Mouse (Mus musculus) adrenal gland, adult 2 months (tissue): ENCODE measurements around the gene Mon1b. TPM values are rescaled to one million over a fixed set of nuclear protein-coding genes. Genes with fewer than 3 reads are reported as not detected.

Experiments
- DNase-seq: peaks from one replicate; pipeline ENCODE4 v3.0.0; 2021
- polyA plus RNA-seq: library from polyadenylated mRNA; depleted of rRNA; stranded (reverse); fragments of >200 nt; gene quantifications from 2 replicates; pipeline ENCODE4 v1.2.3, GENCODE M21; 2012; rRNA removed
- total RNA-seq, 2 experiments: library from RNA; stranded (reverse); gene quantifications; 2 replicates each; pipeline ENCODE4 v1.2.3; 2021

The Mon1b gene
- total and polyA plus RNA-seq, 3 experiments: 15.3 to 20.1 (median 19.7) TPM

GRCm38 (mm10) chr8:113673300-113673699 lies 37.9 kb downstream of the Mon1b start:
- DNase-seq: no peak

DNA sequence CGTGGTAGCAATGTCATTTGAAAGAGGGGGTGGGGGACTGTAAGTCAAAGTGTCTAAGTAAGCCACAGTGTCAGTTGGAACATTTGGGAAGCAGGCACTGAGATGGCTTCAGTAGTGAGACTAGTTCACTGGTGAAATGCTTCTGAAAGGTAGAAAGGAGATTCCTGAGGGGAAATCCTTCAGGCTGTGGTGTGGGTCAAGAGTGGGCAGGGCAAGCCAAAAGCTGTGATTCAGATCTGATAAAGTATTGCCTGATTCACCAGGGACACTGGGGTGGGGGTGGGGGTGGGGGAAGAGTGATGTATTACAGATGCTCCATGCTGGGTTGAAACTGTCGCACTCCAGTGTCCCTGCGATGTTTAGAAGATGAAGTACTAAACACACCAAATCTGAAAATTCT lies 39.2 kb downstream of the Mon1b start:
- peak; percentile 53 for DNase-seq

DNA sequence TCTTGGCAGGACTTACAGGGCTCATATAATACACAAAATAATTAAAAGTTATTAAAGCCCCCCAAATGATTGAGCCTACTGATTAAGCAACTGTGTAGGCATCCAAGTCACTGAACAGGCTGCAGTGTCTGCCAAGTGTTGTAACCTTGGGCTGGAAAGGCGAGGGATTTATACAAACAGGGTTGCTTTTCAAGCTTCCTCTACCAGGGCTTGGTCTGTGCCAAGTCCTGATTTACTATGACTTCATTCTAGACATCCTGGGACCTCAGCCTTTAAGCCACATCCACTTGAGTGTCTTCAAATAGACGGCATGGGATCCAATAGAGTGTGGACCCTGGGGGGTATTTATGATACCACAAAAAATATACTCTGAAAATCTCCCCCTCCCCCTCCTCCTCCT lies 39.9 kb downstream of the Mon1b start:
- DNase-seq: peak; percentile 67

GRCm38 (mm10) chr8:113676811-113677210 lies 41.4 kb downstream of the Mon1b start:
- no peak for DNase-seq

DNA sequence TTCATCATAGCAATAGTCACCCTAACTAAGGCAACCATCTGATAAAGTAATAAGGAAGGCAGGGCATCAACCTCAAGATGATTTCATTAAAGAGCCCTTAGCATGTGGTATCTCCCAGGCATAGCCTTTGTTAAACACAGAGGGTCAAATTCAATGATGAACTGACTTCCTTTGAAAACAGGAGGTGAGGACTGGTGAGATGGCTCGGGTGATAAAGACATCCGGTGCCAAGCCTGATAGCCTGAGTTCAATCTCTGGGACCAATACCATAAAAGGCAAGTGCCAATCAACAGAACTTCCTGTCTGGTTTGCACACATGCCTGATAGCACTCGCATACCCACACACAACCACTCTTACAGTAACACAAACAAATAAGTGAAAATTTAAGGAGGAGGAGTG lies 44.0 kb downstream of the Mon1b start:
- DNase-seq: no peak

DNA sequence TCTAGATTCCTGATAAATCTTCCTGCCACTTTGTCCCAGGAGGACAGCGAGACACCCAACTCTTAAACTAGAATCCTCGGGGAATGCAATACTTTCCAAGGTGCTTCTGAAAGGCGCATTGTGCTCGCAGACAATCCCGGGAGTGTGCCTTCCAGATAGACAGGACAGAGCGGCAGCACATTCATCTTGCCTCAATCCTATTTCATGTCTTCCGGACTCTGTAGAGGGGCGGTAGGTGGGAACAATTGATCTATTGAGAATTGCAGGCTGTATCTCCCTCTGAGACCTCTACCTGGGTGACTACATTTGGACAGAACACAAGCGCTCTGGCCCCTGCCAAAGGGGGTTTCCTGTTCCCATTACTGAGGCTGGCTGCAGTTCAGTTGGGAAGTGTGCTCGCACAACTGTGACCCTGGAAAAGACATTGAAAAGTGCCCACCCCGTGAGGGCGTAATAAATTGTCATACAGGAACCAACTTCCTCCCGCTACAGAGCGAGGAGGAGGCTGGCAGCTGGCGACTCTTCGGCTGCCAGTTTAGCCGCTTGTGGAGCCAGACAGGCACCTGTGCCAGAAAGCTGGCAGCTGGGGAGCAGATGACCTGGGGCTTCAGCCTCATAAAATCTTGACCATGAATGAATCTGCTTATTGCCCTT lies 52.6 kb downstream of the Mon1b start:
- peak; percentile 21 for DNase-seq

DNA sequence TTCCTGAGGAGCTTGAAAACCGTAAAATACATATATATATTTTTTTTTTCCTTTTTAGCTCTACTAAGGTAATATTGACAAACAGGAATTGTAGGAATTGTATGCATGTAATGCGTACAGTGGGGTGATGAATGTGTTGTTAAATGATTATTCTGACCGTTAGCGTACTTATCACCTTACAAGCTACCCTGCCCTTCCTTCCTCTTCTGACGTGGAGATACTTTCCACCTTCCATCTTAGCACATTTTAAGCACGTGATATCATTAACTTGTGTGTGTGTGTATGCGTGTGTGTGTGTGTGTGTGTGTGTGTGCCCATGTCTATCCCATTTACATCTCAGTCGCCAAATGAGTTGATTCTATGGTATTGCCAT lies 53.1 kb downstream of the Mon1b start:
- DNase-seq: no peak

DNA sequence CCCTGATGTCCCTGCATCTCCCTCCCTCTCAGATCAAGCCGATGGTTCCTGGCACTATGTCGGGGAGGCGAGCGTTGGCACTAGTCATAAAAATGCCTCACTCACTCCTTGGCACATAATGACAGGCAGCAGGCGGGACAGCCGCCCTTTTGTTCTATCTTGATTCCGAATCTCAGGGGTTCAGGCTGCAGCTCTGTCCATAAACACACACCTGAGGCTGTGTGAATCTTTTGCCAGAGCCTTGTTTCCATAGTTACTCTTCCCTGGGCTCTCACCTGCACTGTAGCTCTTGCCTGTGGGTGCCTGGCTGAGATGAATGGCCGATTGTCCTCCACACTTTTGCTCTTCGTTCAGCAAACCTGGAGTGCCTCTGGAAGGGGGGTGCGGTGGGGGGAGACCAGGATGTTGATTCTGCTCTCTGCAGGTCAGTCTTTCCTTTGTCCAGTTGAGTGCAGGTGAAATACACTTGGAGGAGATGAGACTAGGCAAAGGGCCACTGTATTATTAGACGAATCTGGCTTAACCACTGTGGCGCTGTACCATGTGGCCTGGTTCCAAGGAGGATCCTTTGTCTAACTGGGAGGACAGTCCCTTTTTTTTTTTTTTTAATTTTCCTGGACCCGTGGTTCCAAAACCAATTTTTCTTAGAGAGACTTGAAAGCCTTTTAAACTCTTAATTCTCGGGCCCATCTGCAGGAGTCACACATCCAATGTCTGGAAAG lies 56.4 kb downstream of the Mon1b start:
- no peak for DNase-seq

Other genes starting within 250 kb of the Mon1b start
- not detected for gene Syce1l, start 7.6 kb downstream of the Mon1b start, total RNA-seq
- not detected in 2 replicates for gene Syce1l, start 7.6 kb downstream of the Mon1b start, polyA plus RNA-seq
- gene Adamts18, start 213.2 kb downstream of the Mon1b start, total RNA-seq: not detected
- 0.02 and 0.09 TPM in 2 replicates for gene Adamts18, start 213.2 kb downstream of the Mon1b start, polyA plus RNA-seq